ENCODE assay signal across 17 mouse cellular contexts in the genomic region with DNA sequence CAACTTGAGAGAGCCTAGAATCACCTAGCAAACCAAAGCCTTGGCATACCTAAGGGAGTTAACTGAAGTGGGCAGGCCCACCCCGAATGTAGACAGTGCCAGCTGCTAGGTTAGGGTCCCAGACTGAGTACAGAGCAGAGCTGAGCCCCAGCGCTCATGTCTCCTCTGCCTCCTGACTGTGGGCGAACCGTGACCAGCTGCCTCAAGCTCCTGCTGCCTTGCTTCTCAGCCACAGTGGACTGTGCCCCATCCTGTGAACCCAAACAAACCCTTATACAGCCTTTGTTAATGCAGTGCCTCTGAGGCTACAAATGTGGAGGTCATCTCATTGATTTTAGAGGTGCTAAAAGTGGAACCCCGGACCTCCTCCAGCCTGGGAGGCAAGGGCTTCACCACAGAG.
DNase-seq lines count a peak whose midpoint lies in the region; ATAC-seq and TF ChIP-seq lines count a peak whose summit lies in the region.
"Had no signal": no experiment of that assay in that cellular context is flagged by ENCODE, and none has a peak within 500 bp of the region (broad histone marks: within the 10 kb centered on the region; RNA-seq: fewer than 3 reads in every experiment).

No protein-coding gene starts in this region.

- H3K4me1 ChIP-seq in intestine, embryonic 16.5 days (ENCODE audit: control insufficient read depth, insufficient read depth, low read length): no peaks in the 10 kb centered on the region
- H3K4me1 ChIP-seq in intestine, postnatal 0 days (replicated peaks; ENCODE audit: control insufficient read depth, insufficient read depth, low read length): no peaks in the 10 kb centered on the region
- H3K4me1 ChIP-seq in neural tube, embryonic 11.5 days (ENCODE audit: control insufficient read depth, insufficient read depth, low read length): peaks cover 41% of the 10 kb centered on the region

- WGBS in intestine, embryonic 16.5 days: 64% methylated on average over 5 of the region's 5 CpGs
- 67% methylated on average over 5 of the region's 5 CpGs for WGBS in intestine, postnatal 0 days
- 48% methylated on average over 5 of the region's 5 CpGs for WGBS in neural tube, embryonic 11.5 days

- H3K4me2 ChIP-seq in intestine, embryonic 16.5 days (ENCODE audit: low read depth, low read length): no peak overlapping the region
- no peak overlapping the region for H3K4me2 ChIP-seq in intestine, postnatal 0 days (replicated peaks; ENCODE audit: low read depth)
- H3K4me2 ChIP-seq in neural tube, embryonic 11.5 days (ENCODE audit: low read depth): no peak overlapping the region
- H3K4me2 ChIP-seq: heart, embryonic 12.5 days; liver, embryonic 15.5 days had no signal

- TF ChIP-seq CTCF in intestine, postnatal 0 days (IDR thresholded peaks at IDR 0.05; ENCODE audit: low read depth): no peak
- TF ChIP-seq CTCF in layer of hippocampus, adult 2 months (conservative IDR thresholded peaks at IDR 0.05): no peak

- H3K9me3 ChIP-seq in intestine, embryonic 16.5 days (ENCODE audit: control insufficient read depth, low read length): no peaks in the 10 kb centered on the region
- H3K9me3 ChIP-seq in intestine, postnatal 0 days (ENCODE audit: control insufficient read depth): no peaks in the 10 kb centered on the region
- H3K9me3 ChIP-seq in neural tube, embryonic 11.5 days (ENCODE audit: control insufficient read depth, low read length): no peaks in the 10 kb centered on the region
- H3K9me3 ChIP-seq: heart, embryonic 12.5 days; liver, embryonic 15.5 days had no signal

- H3K36me3 ChIP-seq in intestine, embryonic 16.5 days (ENCODE audit: control insufficient read depth, insufficient read depth, low read length): no peaks in the 10 kb centered on the region
- no peaks in the 10 kb centered on the region for H3K36me3 ChIP-seq in intestine, postnatal 0 days (ENCODE audit: control insufficient read depth, insufficient read depth)
- no peaks in the 10 kb centered on the region for H3K36me3 ChIP-seq in neural tube, embryonic 11.5 days (ENCODE audit: control insufficient read depth, insufficient read depth, low read length)
- H3K36me3 ChIP-seq: heart, embryonic 12.5 days; liver, embryonic 15.5 days had no signal

- ATAC-seq in intestine, embryonic 16.5 days: no peak
- ATAC-seq in intestine, postnatal 0 days: no peak
- ATAC-seq in neural tube, embryonic 11.5 days (ENCODE audit: insufficient read depth, low FRiP score, low TSS enrichment): no peak

- peak overlapping the region; percentile 15; the same call in 1 of the 2 replicates for H3K27ac ChIP-seq in intestine, embryonic 16.5 days (ENCODE audit: low read length)
- H3K27ac ChIP-seq in intestine, postnatal 0 days (ENCODE audit: low read depth, low read length): no peak overlapping the region
- H3K27ac ChIP-seq in layer of hippocampus, adult 2 months: peak overlapping the region; percentile 32; the same call in 1 of the 2 replicates
- H3K27ac ChIP-seq in neural tube, embryonic 11.5 days (ENCODE audit: low read depth, low read length): peak overlapping the region; percentile 54
- H3K27ac ChIP-seq: gastrocnemius, adult 2 months; liver, embryonic 15.5 days had no signal

- no peak for DNase-seq in layer of hippocampus, adult 2 months (ENCODE audit: low spot score in 2 of 2)
- DNase-seq in layer of hippocampus, adult 11-12 months (ENCODE audit: low spot score): no peak
- no peak for DNase-seq in neural tube, embryonic 11.5 days (ENCODE audit: low spot score)
- no peak for DNase-seq in neural tube, embryonic 10.5 days (ENCODE audit: extremely low spot score, low spot score)
- DNase-seq in liver: no peak
- DNase-seq: cerebellum, adult 18-20 months; cerebellum, postnatal 25 days; embryo, embryonic 11 days; gastrocnemius, adult 2 months; heart, postnatal 14 days; lung, postnatal 4 days; retina, postnatal 1 day had no signal

- no peak overlapping the region for H3K4me3 ChIP-seq in intestine, embryonic 16.5 days (ENCODE audit: low read length)
- H3K4me3 ChIP-seq in intestine, postnatal 0 days (ENCODE audit: low read depth, low read length): no peak overlapping the region
- H3K4me3 ChIP-seq in layer of hippocampus, adult 2 months: no peak overlapping the region
- H3K4me3 ChIP-seq in neural tube, embryonic 11.5 days (ENCODE audit: low read depth, low read length): no peak overlapping the region
- H3K4me3 ChIP-seq: gastrocnemius, adult 2 months; heart, embryonic 12.5 days; liver, embryonic 15.5 days; myocyte had no signal

- H3K9ac ChIP-seq in intestine, embryonic 16.5 days (ENCODE audit: low read depth, low read length): no peak overlapping the region
- no peak overlapping the region for H3K9ac ChIP-seq in intestine, postnatal 0 days (ENCODE audit: low read depth, low read length)
- peak overlapping the region; percentile 29; the same call in 1 of the 2 replicates for H3K9ac ChIP-seq in neural tube, embryonic 11.5 days (ENCODE audit: low read length)
- H3K9ac ChIP-seq: heart, embryonic 12.5 days; liver, embryonic 15.5 days had no signal

- H3K27me3 ChIP-seq in intestine, embryonic 16.5 days (replicated peaks; ENCODE audit: control insufficient read depth, insufficient read depth, low read length): no peaks in the 10 kb centered on the region
- H3K27me3 ChIP-seq in intestine, postnatal 0 days (replicated peaks; ENCODE audit: control insufficient read depth, insufficient read depth, low read length): no peaks in the 10 kb centered on the region
- no peaks in the 10 kb centered on the region for H3K27me3 ChIP-seq in neural tube, embryonic 11.5 days (ENCODE audit: control insufficient read depth, insufficient read depth, low read length)
- H3K27me3 ChIP-seq: heart, embryonic 12.5 days had no signal
